Mouse (Mus musculus): Measurements from ENCODE around the gene Hamp.
A peak's percentile ranks its signal among the peaks of the same experiment; 100 is the strongest.
"Not testable (repeated sequence)": the region's sequence is repeated elsewhere in the genome, so short reads cannot be mapped to it uniquely, and the experiment has no call there.

Gene Hamp

GRCm38 (mm10) chr7:30956357-30956751, 12.5 kb upstream of the Hamp start:
- no peak for DNase-seq (ENCODE audit: extremely low spot score)

- DNase-seq (ENCODE audit: extremely low spot score): peak; percentile 90
Observed at GRCm38 (mm10) chr7:30955584-30956356, 11.9 kb upstream of the Hamp start.

DNA sequence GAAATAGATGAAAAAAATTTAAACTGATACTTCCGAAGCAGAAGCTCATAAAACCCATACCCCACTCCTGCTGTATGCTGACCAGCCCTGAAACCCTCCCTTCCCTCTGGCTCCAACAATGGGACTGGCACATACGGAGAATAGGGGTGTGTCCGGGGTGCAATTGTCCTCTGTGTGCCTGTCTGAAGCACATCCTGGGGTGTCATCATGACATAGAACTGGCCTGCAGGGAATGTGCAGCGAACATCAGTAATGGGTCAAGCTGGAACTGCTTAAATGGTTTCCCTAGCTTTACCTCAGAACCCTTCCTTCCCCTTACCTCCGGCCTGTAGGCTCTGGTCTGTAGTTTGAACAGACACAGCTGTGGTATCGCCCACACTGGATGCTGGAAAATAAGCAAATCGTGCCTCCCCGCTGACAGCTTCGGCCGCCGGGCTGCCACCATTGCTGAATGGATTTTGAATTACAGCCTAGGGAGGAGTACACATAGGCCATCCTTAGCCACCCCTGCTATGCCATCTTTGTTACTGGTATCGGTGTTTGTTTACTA, 11.2 kb upstream of the Hamp start:
- DNase-seq (ENCODE audit: extremely low spot score): no peak

- DNase-seq (ENCODE audit: extremely low spot score): no peak
Observed at GRCm38 (mm10) chr7:30954036-30954435, 10.2 kb upstream of the Hamp start.

DNA sequence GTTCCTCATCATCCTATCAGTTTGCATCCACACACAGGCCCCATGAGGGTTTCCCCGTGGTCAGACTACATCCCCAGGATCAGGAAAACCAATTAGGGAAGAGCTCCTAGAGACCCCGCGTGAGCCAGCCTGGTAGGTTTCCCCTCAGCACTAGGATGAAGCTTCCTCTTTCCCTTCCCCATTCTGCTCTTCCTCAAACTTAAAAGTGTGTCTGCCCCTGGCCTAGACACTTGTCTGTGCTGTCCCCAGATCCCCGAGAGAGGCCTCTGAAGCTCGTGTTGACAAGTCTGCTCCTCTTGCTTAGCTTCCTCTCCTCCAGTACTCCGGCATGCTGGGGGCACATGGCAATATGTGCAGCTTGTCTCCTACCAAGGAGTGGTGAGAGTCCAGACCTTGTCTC, 9.6 kb upstream of the Hamp start:
- no peak for DNase-seq (ENCODE audit: extremely low spot score)

DNA sequence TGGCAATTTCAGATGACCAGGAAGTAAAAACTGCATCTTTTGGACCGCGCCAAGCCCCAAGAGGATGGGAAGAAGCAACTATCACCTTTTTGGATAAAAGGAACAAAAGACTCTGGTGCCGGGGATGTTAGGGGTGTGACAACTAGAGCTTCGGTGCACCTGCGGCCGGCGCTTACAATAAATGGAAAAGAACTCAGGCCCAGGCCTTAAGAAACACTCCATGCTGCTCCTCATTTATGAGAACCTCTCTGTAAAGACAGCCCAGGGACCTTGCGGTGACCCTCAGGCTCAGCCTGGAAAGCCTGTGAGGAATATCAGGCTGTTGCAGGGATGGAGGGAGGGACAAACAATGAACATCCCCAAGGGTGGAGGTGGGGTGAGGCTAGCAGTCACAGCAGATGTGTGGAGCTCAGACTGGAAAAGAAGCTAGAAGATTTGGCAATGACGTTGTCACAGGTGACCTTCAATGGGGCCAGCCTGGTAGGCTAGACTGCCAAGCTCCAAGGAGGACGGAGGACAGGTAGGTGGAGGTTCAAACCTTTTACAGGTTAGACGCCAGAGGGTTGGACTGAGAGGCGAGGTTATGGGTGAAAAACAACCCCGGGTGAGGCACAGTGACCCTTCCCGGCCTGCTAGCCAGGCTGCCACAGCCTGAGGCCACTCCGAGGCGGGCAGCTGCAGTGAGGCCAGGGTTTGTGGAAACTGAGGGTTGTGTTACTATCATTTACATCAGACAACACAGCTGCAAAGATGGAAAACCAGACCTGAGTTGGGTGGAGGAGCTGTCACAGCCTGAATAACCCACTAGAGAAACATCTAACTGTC, 8.8 kb upstream of the Hamp start:
- no peak for DNase-seq (ENCODE audit: extremely low spot score)

DNA sequence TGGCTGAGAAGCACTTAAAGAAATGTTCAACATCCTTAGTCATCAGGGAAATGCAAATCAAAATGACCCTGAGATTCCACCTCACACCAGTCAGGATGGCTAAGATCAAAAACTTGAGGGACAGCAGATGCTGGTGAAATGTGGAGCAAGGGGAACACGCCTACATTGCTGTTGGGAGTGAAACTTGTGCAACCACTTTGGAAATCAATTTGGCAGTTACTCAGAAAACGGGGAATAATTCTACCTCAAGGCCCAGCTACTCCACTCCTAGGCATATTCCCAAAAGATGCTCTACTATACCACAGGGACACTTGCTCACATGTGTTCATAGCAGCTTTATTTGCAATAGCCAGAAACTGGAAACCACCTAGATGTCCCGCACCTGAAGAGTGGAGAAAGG, 6.1 kb upstream of the Hamp start:
- DNase-seq (ENCODE audit: extremely low spot score): not testable (repeated sequence)

DNA sequence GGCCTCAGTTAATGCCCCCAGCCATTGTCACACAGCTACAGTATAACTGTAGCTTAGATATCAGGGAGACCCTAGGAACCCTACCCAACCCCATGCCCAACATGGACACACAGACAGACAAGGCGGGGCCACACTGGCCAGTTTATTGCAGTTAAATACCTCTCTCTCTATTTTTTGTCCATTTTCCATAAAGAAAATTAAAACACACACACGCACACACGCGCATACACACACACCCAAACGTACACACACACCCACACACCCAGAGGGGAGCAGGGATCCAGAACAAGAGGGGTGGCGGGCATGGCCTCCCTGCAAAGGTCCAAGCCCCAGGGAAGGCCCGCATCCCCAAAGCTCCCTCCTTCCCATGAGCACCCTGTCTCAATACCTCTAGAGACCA, 2.0 kb upstream of the Hamp start:
- DNase-seq (ENCODE audit: extremely low spot score): no peak

DNA sequence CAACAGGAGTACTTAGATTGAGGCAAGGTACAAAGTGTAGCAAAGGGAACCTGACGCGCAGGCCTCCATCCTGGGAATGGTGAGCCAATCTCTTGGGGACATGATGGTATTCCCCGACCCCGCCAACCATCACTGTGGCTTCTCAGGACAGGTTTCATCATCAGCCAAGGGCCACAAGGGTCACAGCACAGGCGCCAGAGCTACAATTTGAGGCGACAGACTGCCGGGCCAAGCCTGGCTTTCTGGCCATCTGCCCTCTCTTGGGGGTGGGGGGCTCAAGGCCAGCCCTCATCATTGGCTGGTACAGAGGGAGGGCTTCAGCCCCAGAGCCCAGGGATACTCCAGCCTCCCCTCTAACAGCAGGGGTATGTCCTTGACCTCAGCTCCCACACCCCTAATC, 1.6 kb upstream of the Hamp start:
- DNase-seq (ENCODE audit: extremely low spot score): not testable (repeated sequence)

- not testable (repeated sequence) for DNase-seq (ENCODE audit: extremely low spot score)
Observed at GRCm38 (mm10) chr7:30944706-30945105, 874 bp upstream of the Hamp start.

- DNase-seq (ENCODE audit: extremely low spot score): not testable (repeated sequence)
Observed at GRCm38 (mm10) chr7:30942365-30942764, 1.5 kb downstream of the Hamp start.

- DNase-seq (ENCODE audit: extremely low spot score): not testable (repeated sequence)
Observed at GRCm38 (mm10) chr7:30940070-30940469, 3.8 kb downstream of the Hamp start.

DNA sequence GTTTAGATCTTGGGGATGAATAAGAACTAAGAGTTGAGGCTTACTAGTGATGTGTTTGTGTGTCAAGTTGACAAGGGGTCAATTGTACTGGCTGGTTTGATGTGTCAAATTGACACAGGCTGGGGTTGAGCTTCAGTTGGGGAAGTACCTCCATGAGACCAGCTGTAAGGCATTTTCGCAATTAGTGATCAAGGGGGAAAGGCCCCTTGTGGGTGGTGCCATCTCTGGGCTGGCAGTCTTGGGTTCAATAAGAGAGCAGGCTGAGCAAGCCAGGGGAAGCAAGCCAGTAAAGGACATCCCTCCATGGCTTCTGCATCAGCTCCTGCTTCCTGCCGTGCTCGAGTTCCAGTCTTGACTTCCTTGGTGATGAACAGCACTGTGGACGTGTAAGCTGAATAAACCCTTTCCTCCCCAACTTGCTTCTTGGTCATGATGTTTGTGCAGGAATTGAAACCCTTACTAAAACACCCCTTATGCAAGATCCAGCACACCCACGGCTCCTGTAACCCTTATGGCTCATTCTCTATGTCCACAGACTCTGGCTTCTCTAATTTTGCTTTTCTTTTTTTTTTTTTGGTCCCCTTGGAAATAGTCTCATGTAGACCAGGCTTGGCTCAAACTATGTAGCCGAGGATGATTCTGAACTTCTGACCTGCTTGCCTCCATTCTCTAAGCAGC, 8.3 kb downstream of the Hamp start:
- not testable (repeated sequence) for DNase-seq (ENCODE audit: extremely low spot score)

DNA sequence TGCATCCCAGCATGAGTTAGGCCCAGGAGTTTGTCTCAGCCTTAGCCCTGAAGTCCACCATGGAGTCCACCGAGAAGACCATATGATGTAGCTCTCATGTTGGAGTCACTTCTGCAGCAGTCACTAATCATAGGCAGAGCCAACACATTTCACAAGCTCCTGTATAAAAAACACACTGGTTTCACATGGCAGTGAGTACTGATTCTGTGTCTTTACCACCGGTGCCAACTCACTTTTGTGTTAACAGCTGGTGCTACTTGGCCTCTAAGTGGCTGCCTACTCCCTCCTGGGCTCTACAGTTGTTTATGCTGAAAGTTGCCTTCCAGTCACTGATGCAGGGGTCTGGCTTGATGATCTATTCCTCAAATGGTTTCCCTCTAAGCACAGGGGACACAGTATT, 19.3 kb downstream of the Hamp start, which contains the start of gene Hamp2:
Gene Hamp2, minus strand, starts transcription at position 101 of the 400 bp plus-strand sequence.
- DNase-seq (ENCODE audit: extremely low spot score): not testable (repeated sequence)

- no peak for DNase-seq (ENCODE audit: extremely low spot score)
Observed at GRCm38 (mm10) chr7:30924071-30924470, 19.8 kb downstream of the Hamp start.

- not testable (repeated sequence) for DNase-seq (ENCODE audit: extremely low spot score)
Observed at GRCm38 (mm10) chr7:30922490-30922889, 21.3 kb downstream of the Hamp start.

DNA sequence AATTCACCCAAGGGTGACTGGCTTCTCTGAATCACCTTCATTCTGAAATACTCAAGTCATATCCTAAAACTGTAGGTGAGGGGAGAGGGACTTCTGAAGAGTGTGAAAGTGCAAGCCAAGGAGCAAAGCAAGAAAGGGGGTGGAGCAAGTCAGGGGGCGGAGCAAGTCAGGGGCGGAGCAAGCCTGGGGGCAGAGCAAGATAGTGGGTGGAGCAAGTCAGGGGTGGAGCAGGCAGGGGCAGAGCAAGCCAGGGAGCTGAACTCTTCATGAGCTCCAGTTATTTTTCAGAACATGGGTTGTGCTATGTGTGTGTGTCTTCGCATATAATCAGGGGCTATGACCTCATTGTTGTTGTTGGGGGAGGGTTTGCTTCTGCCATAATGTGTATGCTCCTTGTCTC, 23.6 kb downstream of the Hamp start:
- DNase-seq (ENCODE audit: extremely low spot score): no peak

DNA sequence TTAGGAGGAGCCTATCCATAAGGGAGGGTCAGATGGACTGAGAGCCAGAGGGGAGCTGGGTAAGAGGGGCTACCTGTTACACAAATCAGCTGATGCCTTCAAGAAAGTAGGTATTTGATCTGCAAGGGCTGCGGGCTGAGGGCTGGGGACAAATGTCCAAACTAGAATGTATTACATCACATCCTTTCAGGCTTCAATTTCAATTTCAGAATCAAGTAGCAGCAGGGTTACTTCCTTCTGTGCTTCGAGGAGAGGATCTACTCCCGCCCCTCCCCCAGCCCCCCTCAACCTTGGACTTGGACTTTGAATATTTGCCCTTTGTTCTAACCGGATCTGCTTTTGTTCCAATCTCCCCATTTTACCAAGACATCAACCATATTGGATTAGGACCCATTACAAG, 26.6 kb downstream of the Hamp start:
- DNase-seq (ENCODE audit: extremely low spot score): no peak

- DNase-seq (ENCODE audit: extremely low spot score): no peak
Observed at GRCm38 (mm10) chr7:30916713-30917112, 27.1 kb downstream of the Hamp start.

GRCm38 (mm10) chr7:30914732-30915131, 29.1 kb downstream of the Hamp start, which contains the start of gene Mag:
Mag (minus strand) TSS chr7:30914873.
- DNase-seq (ENCODE audit: extremely low spot score): no peak

DNA sequence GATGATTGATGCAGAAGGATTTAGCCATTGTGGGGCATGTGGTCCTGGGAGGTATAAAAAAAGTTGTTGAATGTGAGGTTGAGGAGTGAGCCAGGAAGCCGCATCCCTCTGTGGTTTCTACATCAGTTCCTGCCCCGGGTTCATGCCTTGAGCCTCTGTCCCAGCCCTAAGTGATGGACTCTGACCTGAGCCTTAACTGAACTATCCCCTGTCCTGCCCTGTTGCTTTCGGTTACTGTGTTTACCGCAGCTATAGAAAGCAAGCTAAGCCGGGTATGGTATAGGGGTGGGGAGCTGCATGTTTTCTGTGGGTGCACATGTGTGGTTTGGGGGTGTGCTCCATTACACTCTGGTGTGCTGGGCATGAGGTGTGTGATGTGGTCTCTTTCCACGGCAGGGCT, 34.1 kb downstream of the Hamp start:
- no peak for DNase-seq (ENCODE audit: extremely low spot score)

- no peak for DNase-seq (ENCODE audit: extremely low spot score)
Observed at GRCm38 (mm10) chr7:30908992-30909431, 34.8 kb downstream of the Hamp start.
